Mouse (Mus musculus) kidney, embryonic 15.5 days (tissue): Measurements from ENCODE around the gene Rsf1. TPM values are rescaled to one million over a fixed set of nuclear protein-coding genes. Genes with fewer than 3 reads are reported as not detected.

Experiments used
- ATAC-seq: fragments of 200-750 bp; cut with Nextera tagmentation; replicated peaks from 2 replicates; pipeline ENCODE4 v1.8.0; 2017; ENCODE audit warnings: moderate TSS enrichment; ENCODE audit not compliant: low FRiP score
- H3K27ac ChIP-seq: fragments of 300-500 bp; sonication (generic); 2 replicates; pipeline ENCODE4 v1.5.1; 2015; ENCODE audit warnings: mild to moderate bottlenecking, inconsistent platforms
- H3K27me3 ChIP-seq: fragments of 300-500 bp; sonication (generic); 2 replicates; pipeline ENCODE4 v1.6.1; 2015; ENCODE audit warnings: inconsistent platforms
- H3K36me3 ChIP-seq: fragments of 300-500 bp; sonication (generic); 2 replicates; pipeline ENCODE4 v1.6.1; 2015; ENCODE audit warnings: inconsistent platforms
- H3K4me1 ChIP-seq: fragments of 300-500 bp; sonication (generic); 2 replicates; pipeline ENCODE4 v1.6.1; 2015; ENCODE audit warnings: inconsistent platforms
- H3K4me2 ChIP-seq: fragments of 300-500 bp; sonication (generic); 2 replicates; pipeline ENCODE4 v1.6.1; 2015; ENCODE audit warnings: moderate library complexity, mild to moderate bottlenecking, inconsistent platforms
- H3K4me3 ChIP-seq: fragments of 300-500 bp; sonication (generic); replicated peaks from 2 replicates; pipeline ENCODE4 v1.5.1; 2015; ENCODE audit warnings: mild to moderate bottlenecking, inconsistent platforms
- H3K9ac ChIP-seq: fragments of 300-500 bp; sonication (generic); 2 replicates; pipeline ENCODE4 v1.6.1; 2015; ENCODE audit warnings: mild to moderate bottlenecking, inconsistent platforms
- H3K9me3 ChIP-seq: fragments of 300-500 bp; sonication (generic); replicated peaks from 2 replicates; pipeline ENCODE4 v1.6.1; 2016; ENCODE audit warnings: inconsistent platforms
- whole genome bisulfite sequencing: fragments of 180-500 bp; shearing (Covaris S2); methylation state at CpG from one replicate; pipeline ENCODE4 v1.1.7; 2015; ENCODE audit warnings: mixed read lengths; 5-methylcytosine and 5-hydroxymethylcytosine counted together
- polyA plus RNA-seq: library from polyadenylated mRNA; unstranded; fragments of >200 nt; fragmentation: Nextera tagmentation; extraction: Ambion mirVana; gene quantifications from 2 replicates; pipeline ENCODE4 v1.2.1, GENCODE M21; 2015

The Rsf1 gene
- polyA plus RNA-seq, 1 experiment from 2014 or later: 23.8 TPM

- no peaks in the 10 kb centered on the region for H3K27me3 ChIP-seq
- no peaks in the 10 kb centered on the region for H3K4me1 ChIP-seq
- ATAC-seq: no peak
- no peak overlapping the region for H3K9ac ChIP-seq
- no peak overlapping the region for H3K4me2 ChIP-seq
- no peak overlapping the region for H3K27ac ChIP-seq
- H3K9me3 ChIP-seq: no peaks in the 10 kb centered on the region
- WGBS: 72% methylated on average over 14 of the region's 14 CpGs
- no peak overlapping the region for H3K4me3 ChIP-seq
- H3K36me3 ChIP-seq: peaks cover 15% of the 10 kb centered on the region
Measured at GRCm38 (mm10) chr7:97728666-97729614, 149.3 kb downstream of the Rsf1 start.

GRCm38 (mm10) chr7:97730427-97730826, 150.7 kb downstream of the Rsf1 start:
- Histone ChIP-seq H3K4me1 (peaks cover 5% of the 10 kb centered on the region; the same call in 1 of the 2 replicates), H3K27me3 (no peaks in the 10 kb centered on the region), H3K9me3 (no peaks in the 10 kb centered on the region), H3K4me2 (no peak overlapping the region), H3K4me3 (no peak overlapping the region), H3K36me3 (peaks cover 12% of the 10 kb centered on the region), H3K9ac (no peak overlapping the region), H3K27ac (no peak overlapping the region)
- 75% methylated on average over 3 of the region's 3 CpGs for WGBS
- no peak for ATAC-seq

GRCm38 (mm10) chr7:97733606-97734005, 153.9 kb downstream of the Rsf1 start:
- peaks cover 24% of the 10 kb centered on the region for H3K4me1 ChIP-seq

GRCm38 (mm10) chr7:97735021-97735420, 155.3 kb downstream of the Rsf1 start:
- H3K36me3 ChIP-seq: no peaks in the 10 kb centered on the region
- 70% methylated on average over 8 of the region's 8 CpGs for WGBS

More at GRCm38 (mm10) chr7:97733606-97734005, 153.9 kb downstream of the Rsf1 start:
- ATAC-seq: no peak
- no peaks in the 10 kb centered on the region for H3K9me3 ChIP-seq
- H3K4me3 ChIP-seq: no peak overlapping the region
- 91% methylated on average over 5 of the region's 5 CpGs for WGBS
- H3K36me3 ChIP-seq: no peaks in the 10 kb centered on the region
- H3K27me3 ChIP-seq: no peaks in the 10 kb centered on the region
- no peak overlapping the region for H3K27ac ChIP-seq
- H3K4me2 ChIP-seq: no peak overlapping the region
- H3K9ac ChIP-seq: no peak overlapping the region

GRCm38 (mm10) chr7:97735886-97736420, 156.3 kb downstream of the Rsf1 start:
- Histone ChIP-seq H3K36me3 (no peaks in the 10 kb centered on the region), H3K4me2 (peak overlapping the region; percentile 41), H3K4me1 (peaks cover 27% of the 10 kb centered on the region), H3K4me3 (peak overlapping the region; percentile 19), H3K9ac (no peak overlapping the region), H3K9me3 (no peaks in the 10 kb centered on the region), H3K27me3 (no peaks in the 10 kb centered on the region), H3K27ac (peak overlapping the region; percentile 73)
- 25% methylated on average over 4 of the region's 4 CpGs for WGBS
- ATAC-seq: no peak

More at GRCm38 (mm10) chr7:97735021-97735420, 155.3 kb downstream of the Rsf1 start:
- H3K4me2 ChIP-seq: peak overlapping the region; percentile 41
- H3K4me3 ChIP-seq: no peak overlapping the region
- no peak overlapping the region for H3K9ac ChIP-seq
- H3K27ac ChIP-seq: peak overlapping the region; percentile 73
- ATAC-seq: peak; percentile 27; the same call in 1 of the 2 replicates
- no peaks in the 10 kb centered on the region for H3K9me3 ChIP-seq
- H3K4me1 ChIP-seq: peaks cover 24% of the 10 kb centered on the region
- no peaks in the 10 kb centered on the region for H3K27me3 ChIP-seq

- Histone ChIP-seq H3K27ac (peak overlapping the region; percentile 68), H3K4me2 (peak overlapping the region; percentile 88), H3K27me3 (no peaks in the 10 kb centered on the region), H3K9ac (peak overlapping the region; percentile 65), H3K36me3 (no peaks in the 10 kb centered on the region), H3K4me3 (peak overlapping the region; percentile 67), H3K9me3 (no peaks in the 10 kb centered on the region), H3K4me1 (peaks cover 31% of the 10 kb centered on the region)
- 9% methylated on average over 12 of the region's 12 CpGs for WGBS
- no peak for ATAC-seq
Measured at GRCm38 (mm10) chr7:97737256-97737637, 157.6 kb downstream of the Rsf1 start.

GRCm38 (mm10) chr7:97737638-97738456, 158.2 kb downstream of the Rsf1 start, which contains the start of gene Aqp11:
TSS of gene Aqp11 (minus strand) at chr7:97738289.
- Histone ChIP-seq H3K27me3 (no peaks in the 10 kb centered on the region), H3K4me3 (peak within 1 kb of the TSS; percentile 67), H3K9me3 (no peaks in the 10 kb centered on the region), H3K4me1 (peaks cover 31% of the 10 kb centered on the region), H3K27ac (peak within 1 kb of the TSS; percentile 75), H3K9ac (peak within 1 kb of the TSS; percentile 65), H3K4me2 (peak within 1 kb of the TSS; percentile 88), H3K36me3 (no peaks in the 10 kb centered on the region)
- ATAC-seq: peak; percentile 96
- under 1% methylated on average over 60 of the region's 64 CpGs for WGBS

GRCm38 (mm10) chr7:97740948-97741347, 161.3 kb downstream of the Rsf1 start:
- H3K4me2 ChIP-seq: no peak overlapping the region
- WGBS: 37% methylated on average over 10 of the region's 10 CpGs
- ATAC-seq: no peak
- no peaks in the 10 kb centered on the region for H3K36me3 ChIP-seq
- no peaks in the 10 kb centered on the region for H3K27me3 ChIP-seq
- no peak overlapping the region for H3K27ac ChIP-seq
- no peak overlapping the region for H3K4me3 ChIP-seq
- no peak overlapping the region for H3K9ac ChIP-seq
- H3K9me3 ChIP-seq: no peaks in the 10 kb centered on the region
- H3K4me1 ChIP-seq: peaks cover 21% of the 10 kb centered on the region

GRCm38 (mm10) chr7:97741756-97742291, 162.1 kb downstream of the Rsf1 start:
- Histone ChIP-seq H3K27me3 (no peaks in the 10 kb centered on the region), H3K4me2 (no peak overlapping the region), H3K9me3 (no peaks in the 10 kb centered on the region), H3K27ac (no peak overlapping the region), H3K36me3 (no peaks in the 10 kb centered on the region), H3K4me1 (peaks cover 15% of the 10 kb centered on the region), H3K4me3 (no peak overlapping the region), H3K9ac (no peak overlapping the region)
- no peak for ATAC-seq
- WGBS: 63% methylated on average over 1 of the region's 1 CpGs
